Mouse (Mus musculus) testis, adult 2 months (tissue): ENCODE measurements around the gene Srrm1.

Experiments used
- CTCF ChIP-seq: fragments of 200-500 bp; IDR thresholded peaks from 2 replicates; pipeline ENCODE4 v1.5.1; 2012; ENCODE audit warnings: low read depth, mild to moderate bottlenecking, inconsistent platforms, low read length, moderate library complexity; ENCODE audit not compliant: control insufficient read depth, insufficient read depth, insufficient replicate concordance
- POLR2A ChIP-seq: fragments of 200-500 bp; IDR thresholded peaks from 2 replicates; pipeline ENCODE4 v1.6.1; 2012; ENCODE audit warnings: low read depth, mild to moderate bottlenecking, inconsistent platforms, low read length, moderate library complexity; ENCODE audit not compliant: control insufficient read depth

- TF ChIP-seq POLR2A (no peak), CTCF (no peak)
Measured at GRCm38 (mm10) chr4:135335327-135336022, 17.6 kb downstream of the Srrm1 start.
